Mouse (Mus musculus): ENCODE measurements around the gene Lipt1. TPM values are rescaled to one million over a fixed set of nuclear protein-coding genes. Genes with fewer than 3 reads are reported as not detected.

The Lipt1 gene
- polyA plus RNA-seq (2016; fragmentation: Nextera tagmentation; extraction: Ambion mirVana), result 7.4 and 7.7 TPM in 2 replicates

DNA sequence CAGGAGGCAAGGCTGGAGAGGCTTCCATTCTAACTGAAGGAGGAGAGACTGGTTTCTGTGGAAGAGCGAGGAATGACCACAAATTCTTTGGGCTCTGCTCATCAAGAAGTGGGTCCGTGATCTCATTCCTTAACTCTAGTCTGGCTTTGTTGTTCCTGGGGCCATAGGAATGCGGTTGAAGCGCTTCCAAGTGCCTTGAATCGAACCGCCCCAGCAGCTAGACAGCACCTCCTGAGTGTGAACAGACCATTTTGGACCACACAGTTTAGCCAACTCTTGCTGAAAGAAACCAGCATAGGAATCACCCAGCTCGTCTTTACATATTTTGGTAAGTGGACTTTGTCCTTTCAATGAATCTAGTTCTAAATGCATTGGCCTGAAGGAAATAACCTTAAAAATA is at the start of gene Lipt1:
Gene Lipt1, plus strand, starts transcription at position 35 of the 400 bp plus-strand sequence.
- H3K9me3 ChIP-seq, result no peaks in the 10 kb centered on the region
- peak within 1 kb of the TSS; percentile 65 for H3K27ac ChIP-seq (replicated peaks)
- peaks cover 14% of the 10 kb centered on the region for H3K27me3 ChIP-seq
- H3K4me1 ChIP-seq, result peaks cover 9% of the 10 kb centered on the region; the same call in 1 of the 2 replicates
- peaks cover 21% of the 10 kb centered on the region for H3K36me3 ChIP-seq
- peak within 1 kb of the TSS; percentile 47 for H3K9ac ChIP-seq (replicated peaks)
- WGBS, result 10% methylated on average over 7 of the region's 7 CpGs
- peak; percentile 66 for ATAC-seq (ENCODE audit: low FRiP score, low read depth)
- H3K4me3 ChIP-seq, result peak within 1 kb of the TSS; percentile 60
- peak within 1 kb of the TSS; percentile 71 for H3K4me2 ChIP-seq (replicated peaks)

- no peak for ATAC-seq (ENCODE audit: low FRiP score, low read depth)
- H3K4me3 ChIP-seq, result no peak overlapping the region
- 72% methylated on average over 2 of the region's 2 CpGs for WGBS
- H3K4me2 ChIP-seq (replicated peaks), result no peak overlapping the region
- no peaks in the 10 kb centered on the region for H3K9me3 ChIP-seq
- H3K36me3 ChIP-seq, result peaks cover 20% of the 10 kb centered on the region
- no peaks in the 10 kb centered on the region for H3K4me1 ChIP-seq
- H3K27me3 ChIP-seq, result no peaks in the 10 kb centered on the region
- H3K27ac ChIP-seq (replicated peaks), result no peak overlapping the region
- H3K9ac ChIP-seq (replicated peaks), result no peak overlapping the region
Measured at GRCm38 (mm10) chr1:37831681-37832080, 39.9 kb upstream of the Lipt1 start.

- Histone ChIP-seq H3K9me3 (no peaks in the 10 kb centered on the region), H3K36me3 (0 out of 2 replicates have a peak, but pooled peaks cover 3% of the 10 kb centered on the region), H3K27ac (replicated peaks) (no peak overlapping the region), H3K4me1 (no peaks in the 10 kb centered on the region), H3K9ac (replicated peaks) (no peak overlapping the region), H3K4me3 (no peak overlapping the region), H3K4me2 (replicated peaks) (no peak overlapping the region), H3K27me3 (no peaks in the 10 kb centered on the region)
- ATAC-seq (ENCODE audit: low FRiP score, low read depth), result no peak
- 84% methylated on average over 8 of the region's 8 CpGs for WGBS
Measured at GRCm38 (mm10) chr1:37846878-37847277, 24.7 kb upstream of the Lipt1 start.

DNA sequence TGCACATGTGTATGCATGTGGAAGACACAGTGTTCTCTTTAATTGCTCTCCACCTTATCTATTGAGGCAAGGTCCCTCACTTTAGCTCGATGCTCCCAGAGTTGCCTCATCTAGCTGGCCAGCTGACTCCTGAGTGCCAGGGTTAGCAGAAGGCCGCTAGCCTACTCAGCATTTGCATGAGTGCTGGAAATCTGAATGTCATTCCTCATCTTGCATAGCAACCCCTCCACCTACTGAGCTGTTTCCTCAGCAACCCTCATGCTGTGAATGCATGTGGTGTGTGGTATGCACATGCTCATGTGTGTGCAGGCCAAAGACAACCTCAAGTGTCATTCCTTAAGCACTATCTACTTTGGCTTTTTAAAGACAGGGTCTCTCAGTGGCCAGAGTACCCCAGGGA is 20.8 kb upstream of the Lipt1 start:
- Histone ChIP-seq H3K27ac (replicated peaks) (no peak overlapping the region), H3K27me3 (no peaks in the 10 kb centered on the region), H3K9ac (replicated peaks) (no peak overlapping the region), H3K4me3 (no peak overlapping the region), H3K4me2 (replicated peaks) (no peak overlapping the region), H3K4me1 (no peaks in the 10 kb centered on the region), H3K9me3 (peaks cover 5% of the 10 kb centered on the region; the same call in 1 of the 2 replicates), H3K36me3 (peaks cover 17% of the 10 kb centered on the region)
- WGBS, result 67% methylated on average over 2 of the region's 2 CpGs
- no peak for ATAC-seq (ENCODE audit: low FRiP score, low read depth)

- peak overlapping the region; percentile 76 for H3K9ac ChIP-seq (replicated peaks)
- peak overlapping the region; percentile 87 for H3K27ac ChIP-seq (replicated peaks)
- no peaks in the 10 kb centered on the region for H3K9me3 ChIP-seq
- peak overlapping the region; percentile 69 for H3K4me2 ChIP-seq (replicated peaks)
- under 1% methylated on average over 85 of the region's 90 CpGs for WGBS
- H3K27me3 ChIP-seq, result peaks cover 14% of the 10 kb centered on the region
- no peaks in the 10 kb centered on the region for H3K36me3 ChIP-seq
- peak overlapping the region; percentile 69 for H3K4me3 ChIP-seq
- ATAC-seq (ENCODE audit: low FRiP score, low read depth), result peak; percentile 98
- peaks cover 4% of the 10 kb centered on the region; the same call in 1 of the 2 replicates for H3K4me1 ChIP-seq
Measured at GRCm38 (mm10) chr1:37864511-37865400, 6.8 kb upstream of the Lipt1 start.

DNA sequence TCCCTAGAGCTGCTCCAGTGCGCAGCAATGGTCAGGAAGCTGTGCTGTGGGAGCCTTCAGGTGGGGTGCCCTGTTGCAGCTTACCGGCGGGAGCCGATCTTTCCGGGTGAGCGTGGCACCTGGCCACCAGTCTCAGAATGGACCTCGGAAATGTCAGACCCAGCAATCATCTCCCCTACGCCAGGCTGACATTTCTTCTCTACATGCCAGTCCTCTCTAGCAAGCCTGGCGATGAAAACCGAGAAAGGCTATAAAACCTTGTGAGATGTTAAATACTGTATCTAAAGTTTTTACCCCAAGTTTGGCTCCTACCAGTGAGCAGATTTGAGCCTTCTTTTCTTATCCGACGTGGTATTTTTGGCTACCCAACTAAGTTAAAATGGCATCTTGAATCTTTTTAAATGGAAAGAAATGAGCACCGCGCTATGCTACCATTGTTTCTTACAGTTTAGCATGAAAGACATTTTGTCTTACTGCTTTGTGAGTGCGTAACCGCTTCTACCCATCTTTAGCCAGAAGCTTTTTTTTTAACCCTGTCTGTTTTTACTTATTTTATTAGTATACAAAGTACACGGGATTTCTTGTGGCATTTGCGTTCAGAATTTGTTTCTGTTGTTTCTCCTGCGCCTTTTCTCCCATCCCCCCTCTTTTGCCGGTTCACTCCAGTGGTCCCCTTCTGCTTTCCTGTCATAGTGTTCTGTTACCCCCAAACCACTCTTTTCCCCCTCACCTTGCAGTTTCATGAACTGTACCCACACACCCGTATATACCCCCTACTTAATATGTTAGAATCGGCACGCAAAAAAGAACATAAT is 5.9 kb upstream of the Lipt1 start:
- Histone ChIP-seq H3K27me3 (peaks cover 14% of the 10 kb centered on the region), H3K36me3 (no peaks in the 10 kb centered on the region), H3K4me1 (peaks cover 4% of the 10 kb centered on the region; the same call in 1 of the 2 replicates), H3K9ac (replicated peaks) (peak overlapping the region; percentile 68), H3K4me2 (replicated peaks) (peak overlapping the region; percentile 69), H3K27ac (replicated peaks) (peak overlapping the region; percentile 87), H3K9me3 (no peaks in the 10 kb centered on the region), H3K4me3 (peak overlapping the region; percentile 69)
- 13% methylated on average over 23 of the region's 23 CpGs for WGBS
- no peak for ATAC-seq (ENCODE audit: low FRiP score, low read depth)

- peak within 1 kb of the TSS; percentile 69 for H3K4me2 ChIP-seq (replicated peaks)
- ATAC-seq (ENCODE audit: low FRiP score, low read depth), result no peak
Measured at GRCm38 (mm10) chr1:37866286-37866685, 5.3 kb upstream of the Lipt1 start, which contains the start of gene Tsga10. TSS of gene Tsga10 (minus strand) at chr1:37866429.

GRCm38 (mm10) chr1:37867056-37867455 is 4.5 kb upstream of the Lipt1 start:
- Histone ChIP-seq H3K36me3 (no peaks in the 10 kb centered on the region), H3K27me3 (peaks cover 14% of the 10 kb centered on the region), H3K4me1 (peaks cover 9% of the 10 kb centered on the region), H3K9me3 (no peaks in the 10 kb centered on the region), H3K4me3 (no peak overlapping the region), H3K4me2 (replicated peaks) (no peak overlapping the region), H3K9ac (replicated peaks) (no peak overlapping the region), H3K27ac (replicated peaks) (no peak overlapping the region)
- ATAC-seq (ENCODE audit: low FRiP score, low read depth), result no peak
- WGBS, result 65% methylated on average over 1 of the region's 1 CpGs

More at GRCm38 (mm10) chr1:37866286-37866685, 5.3 kb upstream of the Lipt1 start, which contains the start of gene Tsga10:
- H3K4me1 ChIP-seq, result peaks cover 4% of the 10 kb centered on the region; the same call in 1 of the 2 replicates
- WGBS, result 86% methylated on average over 6 of the region's 6 CpGs
- peaks cover 14% of the 10 kb centered on the region for H3K27me3 ChIP-seq
- H3K9me3 ChIP-seq, result no peaks in the 10 kb centered on the region
- peak within 1 kb of the TSS; percentile 68 for H3K9ac ChIP-seq (replicated peaks)
- H3K4me3 ChIP-seq, result peak within 1 kb of the TSS; percentile 69
- H3K27ac ChIP-seq (replicated peaks), result peak within 1 kb of the TSS; percentile 87
- H3K36me3 ChIP-seq, result no peaks in the 10 kb centered on the region

DNA sequence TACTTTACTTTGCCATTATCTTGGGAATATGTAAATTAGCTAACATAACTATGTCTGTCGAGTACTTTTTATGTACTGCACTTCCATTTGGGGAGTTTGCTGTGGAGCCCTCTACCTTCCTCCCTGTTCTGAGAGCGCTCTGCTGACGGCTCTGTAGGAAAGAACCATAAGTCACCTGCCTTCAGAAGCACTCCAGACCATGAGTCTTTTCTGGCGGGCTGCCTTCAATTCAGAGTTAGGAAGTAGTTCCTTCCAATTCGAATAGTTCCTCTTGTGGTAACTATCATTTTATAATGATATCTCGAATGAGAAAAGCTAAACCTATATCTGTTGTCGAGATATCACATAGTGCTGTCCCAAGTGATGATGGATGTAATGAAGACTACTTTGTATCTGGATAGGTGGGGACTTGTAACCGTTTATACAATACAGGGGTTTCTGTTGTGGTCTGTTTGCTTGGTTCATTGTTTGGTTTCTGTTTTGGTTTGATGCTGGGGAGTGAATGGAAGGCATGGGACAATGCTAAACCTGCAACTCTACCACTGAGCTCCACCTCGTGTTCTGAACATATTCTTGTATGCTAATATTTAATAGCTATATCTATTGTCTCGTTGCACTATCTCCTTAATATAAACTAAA is 3.7 kb upstream of the Lipt1 start:
- 75% methylated on average over 10 of the region's 10 CpGs for WGBS
- Histone ChIP-seq H3K27ac (replicated peaks) (no peak overlapping the region), H3K4me3 (no peak overlapping the region), H3K27me3 (peaks cover 14% of the 10 kb centered on the region), H3K9ac (replicated peaks) (no peak overlapping the region), H3K36me3 (no peaks in the 10 kb centered on the region), H3K9me3 (no peaks in the 10 kb centered on the region), H3K4me2 (replicated peaks) (no peak overlapping the region), H3K4me1 (peaks cover 13% of the 10 kb centered on the region)
- no peak for ATAC-seq (ENCODE audit: low FRiP score, low read depth)

- H3K4me1 ChIP-seq, result peaks cover 13% of the 10 kb centered on the region
- no peak overlapping the region for H3K4me2 ChIP-seq (replicated peaks)
- no peak overlapping the region for H3K9ac ChIP-seq (replicated peaks)
- no peaks in the 10 kb centered on the region for H3K36me3 ChIP-seq
- H3K27ac ChIP-seq (replicated peaks), result no peak overlapping the region
- no peak overlapping the region for H3K4me3 ChIP-seq
- peaks cover 14% of the 10 kb centered on the region for H3K27me3 ChIP-seq
- no peaks in the 10 kb centered on the region for H3K9me3 ChIP-seq
- WGBS, result 66% methylated on average over 10 of the region's 10 CpGs
- no peak for ATAC-seq (ENCODE audit: low FRiP score, low read depth)
Measured at GRCm38 (mm10) chr1:37868640-37869039, 2.9 kb upstream of the Lipt1 start.

DNA sequence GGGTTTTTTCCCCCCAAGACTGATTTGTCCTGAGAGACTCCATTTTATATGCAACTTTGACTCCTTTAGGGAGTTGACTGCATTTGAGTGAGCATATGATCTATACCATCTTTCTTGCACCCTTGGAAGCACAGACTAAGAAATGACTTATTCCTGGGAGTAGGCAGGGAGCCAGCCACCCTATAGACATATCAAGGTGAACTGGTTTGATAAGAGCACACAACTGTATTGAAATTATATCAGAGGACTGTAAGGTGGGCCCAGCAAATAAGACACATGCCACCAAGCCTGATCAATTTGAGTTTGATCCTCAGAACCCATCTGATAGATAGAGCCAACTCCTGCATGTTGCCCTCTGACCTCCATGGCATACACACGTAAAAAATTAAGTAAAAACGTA is 2.2 kb upstream of the Lipt1 start:
- Histone ChIP-seq H3K36me3 (no peaks in the 10 kb centered on the region), H3K4me3 (no peak overlapping the region), H3K27me3 (peaks cover 14% of the 10 kb centered on the region), H3K4me1 (peaks cover 13% of the 10 kb centered on the region), H3K27ac (replicated peaks) (no peak overlapping the region), H3K9ac (replicated peaks) (no peak overlapping the region), H3K9me3 (no peaks in the 10 kb centered on the region), H3K4me2 (replicated peaks) (no peak overlapping the region)
- ATAC-seq (ENCODE audit: low FRiP score, low read depth), result no peak
- 71% methylated on average over 2 of the region's 2 CpGs for WGBS

All from midbrain, embryonic 12.5 days (tissue).